Mouse (Mus musculus): ENCODE measurements around the gene AU021092.

GRCm38 (mm10) chr16:5195080-5195479 lies 27.0 kb downstream of the AU021092 start:
- peak; percentile 76 for TF ChIP-seq CTCF (conservative IDR thresholded peaks at IDR 0.05; ENCODE audit: low read length)
- no peak for TF ChIP-seq NANOG (IDR thresholded peaks at IDR 0.05; ENCODE audit: borderline replicate concordance, low read length)
- no peak for TF ChIP-seq POU5F1 (IDR thresholded peaks at IDR 0.05; ENCODE audit: borderline replicate concordance, low read length)
